Mouse (Mus musculus) neural tube, embryonic 14.5 days (tissue): Measurements from ENCODE around the gene Nktr. TPM values are rescaled to one million over a fixed set of nuclear protein-coding genes. Genes with fewer than 3 reads are reported as not detected.

Source experiments
- ATAC-seq: fragments of 200-750 bp; cut with Nextera tagmentation; 2 replicates; pipeline ENCODE4 v1.8.0; 2017; ENCODE audit warnings: low read depth, mild to moderate bottlenecking, moderate TSS enrichment, moderate library complexity
- H3K27ac ChIP-seq: fragments of 300-500 bp; sonication (generic); 2 replicates; pipeline ENCODE4 v1.5.1; 2014; ENCODE audit warnings: low read depth, mild to moderate bottlenecking, control low read depth, low read length, moderate library complexity, mixed read lengths
- H3K27me3 ChIP-seq: fragments of 300-500 bp; sonication (generic); 2 replicates; pipeline ENCODE4 v1.6.1; 2014; ENCODE audit warnings: low read length; ENCODE audit not compliant: control insufficient read depth, insufficient read depth
- H3K36me3 ChIP-seq: fragments of 300-500 bp; sonication (generic); 2 replicates; pipeline ENCODE4 v1.6.1; 2014; ENCODE audit warnings: low read length, mixed read lengths; ENCODE audit not compliant: control insufficient read depth, insufficient read depth
- H3K4me1 ChIP-seq: fragments of 300-500 bp; sonication (generic); 2 replicates; pipeline ENCODE4 v1.6.1; 2014; ENCODE audit warnings: low read length; ENCODE audit not compliant: control insufficient read depth, insufficient read depth
- H3K4me2 ChIP-seq: fragments of 300-500 bp; sonication (generic); 2 replicates; pipeline ENCODE4 v1.6.1; 2014; ENCODE audit warnings: mild to moderate bottlenecking, low read depth, low read length, control low read depth
- H3K4me3 ChIP-seq: fragments of 300-500 bp; sonication (generic); 2 replicates; pipeline ENCODE4 v1.5.1; 2014; ENCODE audit warnings: low read depth, low read length, control low read depth, mixed read lengths
- H3K9ac ChIP-seq: fragments of 300-500 bp; sonication (generic); replicated peaks from 2 replicates; pipeline ENCODE4 v1.6.1; 2014; ENCODE audit warnings: low read depth, mild to moderate bottlenecking, control low read depth, low read length, mixed read lengths
- H3K9me3 ChIP-seq: fragments of 300-500 bp; sonication (generic); 2 replicates; pipeline ENCODE4 v1.6.1; 2016; ENCODE audit warnings: low read length; ENCODE audit not compliant: control insufficient read depth
- WGBS: fragments of 180-500 bp; shearing (Covaris S2); extraction: QIAGEN DNeasy Blood & Tissue Kit; methylation state at CpG from one replicate; pipeline ENCODE4 v1.1.7; 2014; 5-methylcytosine and 5-hydroxymethylcytosine counted together
- polyA plus RNA-seq: library from polyadenylated mRNA; unstranded; fragments of >200 nt; fragmentation: Nextera tagmentation; extraction: Ambion mirVana; gene quantifications from 2 replicates; pipeline ENCODE4 v1.2.1, GENCODE M21; 2014

The Nktr gene
- polyA plus RNA-seq, 1 experiment from 2014 or later, result 82.9 TPM

DNA sequence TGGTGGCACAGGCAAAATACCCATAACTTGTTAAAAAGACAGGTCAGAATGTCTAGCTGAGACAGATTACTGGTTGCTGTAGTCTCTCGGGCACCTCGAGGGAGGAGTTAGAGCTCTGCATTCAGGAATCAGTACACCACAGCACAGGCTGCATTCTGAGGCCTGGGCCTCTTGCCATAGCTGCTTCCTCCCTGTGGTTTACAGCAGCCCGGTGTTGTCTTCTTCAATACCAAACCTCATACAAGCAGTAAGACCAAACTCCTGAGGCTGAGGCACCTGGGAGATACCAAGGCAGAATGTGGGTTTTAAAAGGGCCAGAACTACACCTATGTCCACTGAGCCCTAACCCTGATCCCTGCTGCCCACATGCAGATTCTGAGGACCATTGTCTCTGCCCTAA lies 38.5 kb downstream of the Nktr start:
- no peak for ATAC-seq
- H3K9me3 ChIP-seq, result no peaks in the 10 kb centered on the region
- no peak overlapping the region for H3K4me3 ChIP-seq
- no peak overlapping the region for H3K9ac ChIP-seq
- H3K27me3 ChIP-seq, result no peaks in the 10 kb centered on the region
- H3K36me3 ChIP-seq, result peaks cover 32% of the 10 kb centered on the region
- no peak overlapping the region for H3K27ac ChIP-seq
- no peak overlapping the region for H3K4me2 ChIP-seq
- 62% methylated on average over 3 of the region's 3 CpGs for WGBS
- peaks cover 26% of the 10 kb centered on the region for H3K4me1 ChIP-seq

DNA sequence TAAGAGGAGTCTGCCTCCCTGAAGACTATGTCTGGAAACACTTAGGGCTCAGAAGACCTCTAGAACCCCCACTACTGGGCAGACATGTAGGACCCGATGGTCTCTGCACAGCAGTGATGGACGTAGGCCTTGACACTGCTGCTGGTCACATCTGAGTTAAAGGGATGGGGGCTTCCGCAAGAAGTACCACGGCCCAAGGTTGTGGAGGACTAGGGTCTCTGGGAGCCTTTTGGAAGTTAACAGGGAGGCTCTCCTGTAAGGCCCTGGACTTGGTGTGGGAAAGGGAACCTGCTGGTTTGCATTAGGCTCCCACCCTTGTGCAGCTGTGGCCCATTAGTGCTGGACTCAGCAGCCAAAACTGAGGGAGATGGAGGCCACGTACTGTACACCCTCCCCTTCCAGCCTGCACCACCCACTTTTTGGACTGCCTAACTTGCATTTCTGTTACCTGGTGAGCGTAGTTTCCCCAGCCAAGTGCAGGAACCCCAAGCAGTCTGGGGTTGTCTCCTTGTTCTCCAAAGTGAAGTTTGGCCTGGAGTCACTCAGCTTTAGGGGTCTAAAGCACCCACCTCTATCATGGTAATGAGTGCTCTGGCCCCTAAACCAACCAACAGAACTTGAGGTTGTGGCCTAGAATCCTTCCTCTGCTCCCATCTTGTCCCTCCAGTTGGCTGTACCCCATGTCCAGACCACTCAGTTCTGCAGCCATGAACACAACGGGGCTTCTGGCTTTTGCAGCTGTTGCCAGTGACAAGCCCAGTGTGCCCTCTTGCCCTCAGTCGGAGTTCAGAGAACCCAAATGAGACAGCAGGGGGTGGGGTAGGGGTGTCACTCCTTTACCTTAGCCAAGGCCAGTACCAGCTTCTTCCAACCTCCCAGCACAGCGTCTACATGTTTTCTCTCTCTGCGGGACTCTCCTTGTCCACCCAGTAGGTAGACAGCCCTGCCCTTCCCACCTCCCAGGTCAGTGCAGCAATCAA lies 39.2 kb downstream of the Nktr start:
- WGBS, result 61% methylated on average over 10 of the region's 10 CpGs
- H3K27me3 ChIP-seq, result no peaks in the 10 kb centered on the region
- H3K9ac ChIP-seq, result peak overlapping the region; percentile 94
- H3K27ac ChIP-seq, result no peak overlapping the region
- H3K36me3 ChIP-seq, result peaks cover 29% of the 10 kb centered on the region
- H3K9me3 ChIP-seq, result no peaks in the 10 kb centered on the region
- H3K4me3 ChIP-seq, result peak overlapping the region; percentile 96
- peaks cover 26% of the 10 kb centered on the region for H3K4me1 ChIP-seq
- peak overlapping the region; percentile 77 for H3K4me2 ChIP-seq
- no peak for ATAC-seq

DNA sequence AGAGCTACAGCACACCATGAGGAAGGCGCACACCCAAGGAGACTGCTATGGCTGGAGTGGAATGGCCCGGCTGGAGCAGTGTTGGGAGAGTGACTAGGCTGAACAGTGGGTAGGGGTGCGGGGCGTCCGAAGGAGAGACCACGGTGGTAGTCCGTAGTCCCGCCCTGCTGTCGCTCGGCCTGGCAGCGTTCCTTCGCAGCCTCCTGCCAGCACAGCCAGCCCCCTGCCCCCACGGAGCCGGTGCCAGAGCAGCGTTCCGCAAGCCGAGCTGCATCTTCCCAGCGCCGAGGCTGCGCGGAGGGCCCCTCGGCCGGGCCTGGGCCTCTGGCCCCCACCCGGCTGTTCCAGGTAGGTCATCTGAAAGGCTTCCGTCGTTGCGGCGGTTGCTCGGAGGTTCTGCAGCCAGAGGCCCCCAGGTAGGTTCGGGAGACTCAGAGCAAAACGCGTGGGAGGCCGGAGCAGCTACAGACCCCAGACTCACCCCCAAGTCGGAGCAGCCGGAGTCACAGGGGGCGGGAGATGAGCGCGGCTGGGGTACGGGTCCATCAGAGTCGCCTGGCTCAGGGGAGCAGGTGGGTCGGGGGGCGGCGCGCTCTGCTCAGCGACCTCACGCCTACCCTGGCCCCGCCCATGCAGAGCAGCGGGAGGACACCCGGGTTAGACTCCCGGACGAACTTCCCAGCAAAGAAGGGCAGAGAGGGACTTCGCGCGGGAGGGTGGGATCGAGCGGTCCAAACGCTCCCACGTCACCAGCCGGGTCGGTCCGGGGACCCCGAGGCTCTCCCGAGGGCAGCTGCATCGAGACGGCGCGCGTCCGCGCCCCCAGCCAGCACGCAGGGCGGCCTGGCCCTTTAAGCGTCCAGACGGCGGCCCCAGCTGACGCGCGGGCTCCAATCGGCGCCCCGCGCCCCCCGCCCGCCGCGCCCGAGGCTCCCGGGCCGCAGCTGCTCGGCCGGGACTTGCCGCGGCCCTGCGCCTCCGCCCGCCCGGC lies 40.4 kb downstream of the Nktr start, which contains the start of gene Zfp651:
Zfp651 (plus strand) TSS at position 240 of the 991 bp plus-strand sequence.
- Histone ChIP-seq H3K4me2 (peak within 1 kb of the TSS; percentile 77), H3K4me1 (peaks cover 26% of the 10 kb centered on the region), H3K9me3 (no peaks in the 10 kb centered on the region), H3K27me3 (no peaks in the 10 kb centered on the region), H3K36me3 (peaks cover 29% of the 10 kb centered on the region), H3K27ac (peak within 1 kb of the TSS; percentile 88), H3K9ac (peak within 1 kb of the TSS; percentile 94), H3K4me3 (peak within 1 kb of the TSS; percentile 96)
- WGBS, result under 1% methylated on average over 78 of the region's 97 CpGs
- ATAC-seq, result peak; percentile 84

DNA sequence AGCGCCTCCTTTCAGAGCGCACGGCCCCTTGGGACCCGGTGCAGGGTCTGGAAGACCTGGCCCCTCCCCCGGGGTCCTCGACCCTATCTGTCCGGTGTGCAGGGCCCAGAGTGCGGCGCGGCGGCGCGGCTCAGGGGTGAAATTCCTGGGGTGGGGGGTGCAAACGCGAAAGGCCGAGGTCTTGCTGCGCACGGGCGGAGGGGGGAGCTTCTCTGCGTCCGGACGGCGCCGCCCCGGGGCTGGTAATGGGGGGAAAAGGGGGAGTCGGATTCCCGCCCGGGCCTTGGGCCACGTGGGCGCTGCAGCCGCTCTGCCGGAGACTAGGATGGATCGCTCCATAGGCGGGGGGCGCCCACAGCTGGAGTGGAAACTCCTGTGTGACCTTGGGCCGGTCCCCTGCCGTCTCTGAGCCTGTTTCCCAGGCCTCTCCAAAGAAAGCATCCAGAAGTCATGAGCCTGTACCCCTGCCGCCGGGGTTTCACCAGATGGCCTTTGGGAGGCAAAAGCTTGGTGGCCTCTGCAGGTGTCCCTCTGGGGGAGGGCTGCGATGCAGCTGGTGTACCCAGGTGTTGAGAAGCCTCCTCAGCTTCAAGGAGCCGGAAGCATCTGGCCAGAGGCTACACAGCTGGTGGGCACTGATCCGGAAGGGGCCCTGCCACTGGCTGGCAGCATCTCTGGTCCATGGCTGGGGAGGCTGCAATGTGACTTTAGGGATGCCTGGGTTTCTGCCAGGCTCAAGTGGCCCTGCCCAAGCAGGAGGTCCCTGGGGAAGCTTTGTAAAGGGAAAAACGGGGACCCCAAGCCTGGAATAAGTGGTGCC lies 41.5 kb downstream of the Nktr start:
- peak overlapping the region; percentile 88 for H3K27ac ChIP-seq
- peak overlapping the region; percentile 77 for H3K4me2 ChIP-seq
- peak overlapping the region; percentile 96 for H3K4me3 ChIP-seq
- H3K9me3 ChIP-seq, result no peaks in the 10 kb centered on the region
- H3K36me3 ChIP-seq, result peaks cover 31% of the 10 kb centered on the region
- H3K9ac ChIP-seq, result peak overlapping the region; percentile 94
- ATAC-seq, result peak; percentile 32
- 2% methylated on average over 42 of the region's 43 CpGs for WGBS
- peaks cover 26% of the 10 kb centered on the region for H3K4me1 ChIP-seq
- H3K27me3 ChIP-seq, result no peaks in the 10 kb centered on the region

DNA sequence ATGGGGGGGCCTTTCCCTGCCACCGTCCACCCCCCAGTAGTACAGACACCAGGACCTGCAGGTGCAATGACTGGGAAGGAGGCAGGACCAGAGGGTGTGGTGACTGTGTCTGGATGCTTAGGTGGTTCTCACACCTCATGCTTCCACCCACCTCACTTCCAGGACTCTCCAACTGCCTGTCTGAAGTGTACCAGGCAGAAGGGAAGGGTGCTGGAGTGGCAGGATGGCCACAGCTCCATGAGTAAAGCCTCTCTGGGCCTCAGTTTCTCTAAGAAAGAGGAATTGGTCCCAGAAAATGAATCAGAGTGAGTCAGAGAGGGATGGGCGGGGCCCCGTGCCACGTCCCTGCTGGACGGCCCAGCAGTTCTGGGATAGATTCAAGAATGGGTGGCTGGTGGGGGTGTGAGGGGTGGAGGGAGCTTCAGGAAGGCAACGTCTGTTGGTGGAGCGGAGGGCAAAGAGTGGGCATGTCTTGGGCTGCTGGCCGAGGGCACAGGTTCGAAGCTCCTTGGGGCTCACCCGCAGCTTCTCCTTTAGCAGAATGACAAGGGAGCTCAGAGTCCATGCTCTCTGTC lies 42.2 kb downstream of the Nktr start:
- Histone ChIP-seq H3K9me3 (no peaks in the 10 kb centered on the region), H3K4me3 (peak overlapping the region; percentile 96), H3K36me3 (peaks cover 33% of the 10 kb centered on the region), H3K27ac (no peak overlapping the region), H3K4me1 (peaks cover 26% of the 10 kb centered on the region), H3K9ac (peak overlapping the region; percentile 94; the same call in 1 of the 2 replicates), H3K4me2 (peak overlapping the region; percentile 77), H3K27me3 (no peaks in the 10 kb centered on the region)
- ATAC-seq, result no peak
- 57% methylated on average over 10 of the region's 10 CpGs for WGBS

DNA sequence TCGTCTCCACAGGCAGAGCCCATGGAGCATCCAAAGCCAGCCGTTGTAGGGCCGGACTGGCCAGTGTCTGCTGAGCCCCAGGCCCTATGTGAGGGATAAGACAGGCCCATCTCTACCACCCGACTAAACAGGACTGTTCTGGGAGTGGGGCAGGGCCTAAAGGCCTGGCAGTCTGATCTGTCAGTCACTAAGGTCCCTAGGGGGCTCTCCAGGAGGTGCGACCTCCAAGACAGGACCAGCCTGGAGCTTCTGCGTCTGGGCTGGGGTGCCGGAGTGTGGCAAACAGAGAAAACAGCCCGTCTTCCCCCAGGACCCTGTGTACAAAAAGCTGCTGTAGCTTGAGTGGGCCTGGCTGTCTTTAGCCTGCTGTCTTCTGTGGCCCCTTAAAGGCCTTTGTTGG lies 42.8 kb downstream of the Nktr start:
- Histone ChIP-seq H3K36me3 (peaks cover 38% of the 10 kb centered on the region), H3K27me3 (no peaks in the 10 kb centered on the region), H3K4me3 (no peak overlapping the region), H3K4me1 (peaks cover 26% of the 10 kb centered on the region), H3K9ac (no peak overlapping the region; the same call in 1 of the 2 replicates), H3K27ac (no peak overlapping the region), H3K4me2 (no peak overlapping the region), H3K9me3 (no peaks in the 10 kb centered on the region)
- whole genome bisulfite sequencing, result 63% methylated on average over 8 of the region's 8 CpGs
- no peak for ATAC-seq

DNA sequence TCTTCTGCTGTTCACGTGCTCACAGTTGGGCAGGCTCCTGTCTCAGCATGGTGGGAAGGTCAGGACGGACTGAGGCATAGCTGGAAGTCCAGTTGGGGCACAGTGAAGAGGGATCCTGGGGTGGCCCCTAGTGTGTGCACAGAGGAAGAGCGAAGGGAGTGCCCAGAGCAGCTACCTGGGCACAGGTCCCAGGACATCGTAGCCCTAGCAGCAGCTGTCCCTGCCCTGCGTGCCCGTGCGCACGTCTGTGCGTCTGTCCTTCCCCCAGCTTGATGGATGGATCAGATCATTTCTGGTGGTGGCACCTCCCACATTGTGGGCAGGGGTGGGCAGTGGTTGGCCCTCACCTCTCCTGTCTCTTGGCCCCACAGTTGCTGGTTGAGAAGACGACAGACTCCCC lies 43.3 kb downstream of the Nktr start:
- 90% methylated on average over 10 of the region's 10 CpGs for WGBS
- no peak overlapping the region for H3K4me2 ChIP-seq
- H3K36me3 ChIP-seq, result peaks cover 42% of the 10 kb centered on the region
- H3K9ac ChIP-seq, result no peak overlapping the region
- H3K27ac ChIP-seq, result no peak overlapping the region
- no peaks in the 10 kb centered on the region for H3K9me3 ChIP-seq
- peaks cover 26% of the 10 kb centered on the region for H3K4me1 ChIP-seq
- ATAC-seq, result no peak
- no peaks in the 10 kb centered on the region for H3K27me3 ChIP-seq
- H3K4me3 ChIP-seq, result no peak overlapping the region

DNA sequence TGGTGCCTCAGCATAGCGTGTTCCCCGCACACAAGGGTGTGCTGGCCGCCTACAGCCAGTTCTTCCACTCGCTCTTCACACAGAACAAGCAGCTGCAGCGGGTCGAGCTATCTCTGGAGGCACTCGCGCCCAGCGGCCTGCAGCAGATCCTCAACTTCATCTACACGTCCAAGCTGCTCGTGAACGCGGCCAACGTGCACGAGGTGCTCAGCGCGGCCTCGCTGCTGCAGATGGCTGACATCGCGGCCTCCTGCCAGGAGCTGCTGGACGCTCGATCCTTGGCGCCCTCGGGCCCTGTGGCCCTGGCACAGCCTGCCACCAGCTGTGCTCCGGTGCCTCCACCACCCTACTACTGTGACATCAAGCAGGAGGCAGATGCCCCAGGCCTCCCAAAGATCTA lies 43.8 kb downstream of the Nktr start:
- peaks cover 47% of the 10 kb centered on the region for H3K36me3 ChIP-seq

More for the DNA sequence above, 43.8 kb downstream of the Nktr start:
- no peak overlapping the region for H3K27ac ChIP-seq
- 85% methylated on average over 25 of the region's 25 CpGs for WGBS
- no peaks in the 10 kb centered on the region for H3K27me3 ChIP-seq
- no peaks in the 10 kb centered on the region for H3K9me3 ChIP-seq
- ATAC-seq, result no peak
- no peak overlapping the region for H3K4me2 ChIP-seq
- no peak overlapping the region for H3K9ac ChIP-seq
- H3K4me3 ChIP-seq, result no peak overlapping the region
- peaks cover 23% of the 10 kb centered on the region for H3K4me1 ChIP-seq
